8 mouse cellular contexts compared by ENCODE assay signal in the genomic region with DNA sequence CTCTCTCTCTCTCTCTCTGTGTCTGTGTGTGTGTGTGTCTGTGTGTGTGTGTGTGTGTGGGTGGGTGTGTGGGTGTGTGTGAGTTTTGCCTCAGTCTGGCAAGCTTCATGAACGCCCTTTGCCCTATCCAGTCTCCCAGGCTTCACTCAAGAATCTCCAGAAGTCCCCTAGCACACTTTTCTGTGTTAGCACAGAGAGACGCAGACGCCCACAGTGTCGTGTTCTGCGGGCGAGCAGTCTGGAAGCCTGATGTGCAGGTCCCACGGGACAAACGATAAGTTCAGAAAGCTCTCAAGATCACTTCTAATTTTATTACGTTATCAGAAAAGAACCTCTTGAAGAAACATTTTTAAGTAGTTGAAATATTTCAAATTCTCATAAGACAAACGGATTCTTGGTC. TPM values are rescaled to one million over a fixed set of nuclear protein-coding genes. Genes with fewer than 3 reads are reported as not detected.
A peak's percentile ranks its signal among the peaks of the same experiment; 100 is the strongest.
DNase-seq lines count a peak whose midpoint lies in the region; ATAC-seq and TF ChIP-seq lines count a peak whose summit lies in the region.

No protein-coding gene starts in this region.

- ATAC-seq in forebrain, embryonic 14.5 days = no peak
- no peak for ATAC-seq in intestine, embryonic 16.5 days
- no peak for ATAC-seq in liver, postnatal 0 days

- H3K4me2 ChIP-seq in forebrain, embryonic 14.5 days (ENCODE audit: low read length) = peak overlapping the region; percentile 87
- H3K4me2 ChIP-seq in intestine, embryonic 16.5 days (ENCODE audit: low read depth, low read length) = peak overlapping the region; percentile 96
- H3K4me2 ChIP-seq in liver, postnatal 0 days (ENCODE audit: low read depth, low read length) = peak overlapping the region; percentile 99

- H3K36me3 ChIP-seq in ES-Bruce4 (ENCODE audit: control insufficient read depth, insufficient read depth, low read length, poor library complexity, severe bottlenecking) = no peaks in the 10 kb centered on the region
- H3K36me3 ChIP-seq in forebrain, embryonic 14.5 days (ENCODE audit: control insufficient read depth, insufficient read depth, low read length) = no peaks in the 10 kb centered on the region
- H3K36me3 ChIP-seq in intestine, embryonic 16.5 days (ENCODE audit: control insufficient read depth, insufficient read depth, low read length) = no peaks in the 10 kb centered on the region
- no peaks in the 10 kb centered on the region for H3K36me3 ChIP-seq in liver, postnatal 0 days (replicated peaks; ENCODE audit: insufficient read depth, low read length)

- H3K9ac ChIP-seq in ES-Bruce4 (ENCODE audit: low read depth, poor library complexity, severe bottlenecking) = no peak overlapping the region
- peak overlapping the region; percentile 68; the same call in 1 of the 2 replicates for H3K9ac ChIP-seq in forebrain, embryonic 14.5 days (ENCODE audit: low read length)
- peak overlapping the region; percentile 85 for H3K9ac ChIP-seq in intestine, embryonic 16.5 days (ENCODE audit: low read depth, low read length)
- H3K9ac ChIP-seq in liver, postnatal 0 days (replicated peaks) = peak overlapping the region; percentile 71

- H3K27me3 ChIP-seq in ES-Bruce4 (ENCODE audit: control insufficient read depth, insufficient read depth, low read length, poor library complexity, severe bottlenecking) = 0 out of 2 replicates have a peak, but pooled peaks cover 5% of the 10 kb centered on the region
- peaks cover 20% of the 10 kb centered on the region for H3K27me3 ChIP-seq in forebrain, embryonic 14.5 days (replicated peaks; ENCODE audit: control insufficient read depth, insufficient read depth, low read length)
- peaks cover 5% of the 10 kb centered on the region for H3K27me3 ChIP-seq in intestine, embryonic 16.5 days (replicated peaks; ENCODE audit: control insufficient read depth, insufficient read depth, low read length)
- no peaks in the 10 kb centered on the region for H3K27me3 ChIP-seq in liver, postnatal 0 days (ENCODE audit: insufficient read depth, low read length)

- no peaks in the 10 kb centered on the region for H3K9me3 ChIP-seq in ES-Bruce4 (replicated peaks; ENCODE audit: control insufficient read depth, insufficient read depth, low read length, poor library complexity, severe bottlenecking)
- H3K9me3 ChIP-seq in forebrain, embryonic 14.5 days (replicated peaks; ENCODE audit: control insufficient read depth, low read length) = no peaks in the 10 kb centered on the region
- no peaks in the 10 kb centered on the region for H3K9me3 ChIP-seq in intestine, embryonic 16.5 days (ENCODE audit: control insufficient read depth, low read length)
- H3K9me3 ChIP-seq in liver, postnatal 0 days (ENCODE audit: low read length) = no peaks in the 10 kb centered on the region

- TF ChIP-seq EP300 in ES-Bruce4 (IDR thresholded peaks at IDR 0.05; ENCODE audit: insufficient read depth, low read depth, low read length) = no peak
- no peak for TF ChIP-seq EP300 in liver, postnatal 0 days (IDR thresholded peaks at IDR 0.05; ENCODE audit: low read depth)

- TF ChIP-seq CTCF in ES-Bruce4 (IDR thresholded peaks at IDR 0.05; ENCODE audit: low read depth, low read length) = no peak
- no peak for TF ChIP-seq CTCF in liver, postnatal 0 days (IDR thresholded peaks at IDR 0.05; ENCODE audit: low read depth)

- H3K4me1 ChIP-seq in ES-Bruce4 (ENCODE audit: control insufficient read depth, insufficient read depth, low read length) = peaks cover 2% of the 10 kb centered on the region
- peaks cover 29% of the 10 kb centered on the region for H3K4me1 ChIP-seq in forebrain, embryonic 14.5 days (ENCODE audit: control insufficient read depth, insufficient read depth, low read length)
- H3K4me1 ChIP-seq in intestine, embryonic 16.5 days (ENCODE audit: control insufficient read depth, insufficient read depth, low read length) = peaks cover 27% of the 10 kb centered on the region
- H3K4me1 ChIP-seq in liver, postnatal 0 days (ENCODE audit: insufficient read depth) = peaks cover 51% of the 10 kb centered on the region

- DNase-seq in gastrocnemius, adult 18-20 months (ENCODE audit: low spot score) = peak; percentile 57
- no peak for DNase-seq in gastrocnemius, postnatal 10 days
- DNase-seq in forebrain, embryonic 14.5 days (ENCODE audit: low spot score) = no peak
- DNase-seq in liver, postnatal 0 days = peak; percentile 40
- DNase-seq in right cerebral cortex, postnatal 25 days = peak; percentile 36
- DNase-seq in testis, postnatal 10 days (ENCODE audit: low spot score) = no peak

- no peak overlapping the region for H3K27ac ChIP-seq in ES-Bruce4 (ENCODE audit: insufficient read depth, low read length)
- H3K27ac ChIP-seq in forebrain, embryonic 14.5 days (ENCODE audit: low read depth, low read length) = peak overlapping the region; percentile 97
- peak overlapping the region; percentile 93; the same call in 1 of the 2 replicates for H3K27ac ChIP-seq in intestine, embryonic 16.5 days (ENCODE audit: low read length)
- H3K27ac ChIP-seq in liver, postnatal 0 days (ENCODE audit: low read depth) = peak overlapping the region; percentile 96

- H3K4me3 ChIP-seq in ES-Bruce4 (ENCODE audit: low read depth, low read length) = 0 out of 2 replicates have a peak overlapping the region, but pooled peaks have one; percentile 15
- H3K4me3 ChIP-seq in forebrain, embryonic 14.5 days (ENCODE audit: low read depth, low read length) = peak overlapping the region; percentile 69
- peak overlapping the region; percentile 75 for H3K4me3 ChIP-seq in intestine, embryonic 16.5 days (ENCODE audit: low read length)
- peak overlapping the region; percentile 87 for H3K4me3 ChIP-seq in liver, postnatal 0 days (ENCODE audit: low read depth, low read length)

- 10% methylated on average over 10 of the region's 10 CpGs for WGBS in forebrain, embryonic 14.5 days
- 8% methylated on average over 10 of the region's 10 CpGs for WGBS in intestine, embryonic 16.5 days
- 13% methylated on average over 10 of the region's 10 CpGs for WGBS in liver, postnatal 0 days (ENCODE audit: insufficient replicate concordance)

- TF ChIP-seq POLR2A in ES-Bruce4 (IDR thresholded peaks at IDR 0.05; ENCODE audit: insufficient read depth, low read length) = no peak

RNA-seq across cellular contexts. Expression of gene Gadd45g, which starts 1.4 kb away (rescaled TPM):
- 100 to 1,000 TPM in 1 of 2 experiments, 10 to 100 TPM in 1; 43.0 to 114 TPM for total RNA-seq in gastrocnemius, adult 18-20 months (2021)
- 10 to 100 TPM in 1 of 2 experiments, 1 to 10 TPM in 1; 8.5 to 33.5 TPM for total RNA-seq in gastrocnemius, postnatal 10 days (2021)
- 6.4 and 9.6 TPM in 2 replicates for polyA plus RNA-seq in ES-Bruce4 (2011; ENCODE audit: insufficient read depth, insufficient read length, low read depth, missing spikeins)
- polyA plus RNA-seq in forebrain, embryonic 14.5 days (2014; fragmentation: Nextera tagmentation; extraction: Ambion mirVana) = 112 and 132 TPM in 2 replicates
- 36.4 and 40.8 TPM in 2 replicates for polyA plus RNA-seq in intestine, embryonic 16.5 days (2015; fragmentation: Nextera tagmentation; extraction: Ambion mirVana)
- 16.3 and 20.6 TPM in 2 replicates for polyA plus RNA-seq in liver, postnatal 0 days (2015; fragmentation: Nextera tagmentation; extraction: Ambion mirVana)

RNA-seq across cellular contexts. Expression of gene Sema4d, which starts 51.5 kb away (rescaled TPM):
- 100 to 1,000 TPM; 118 to 125 TPM for total RNA-seq in gastrocnemius, adult 18-20 months (2021)
- 100 to 1,000 TPM; 125 to 130 TPM for total RNA-seq in gastrocnemius, postnatal 10 days (2021)
- polyA plus RNA-seq in ES-Bruce4 (2011; ENCODE audit: insufficient read depth, insufficient read length, low read depth, missing spikeins) = 22.9 and 24.6 TPM in 2 replicates
- 12.7 and 22.1 TPM in 2 replicates for polyA plus RNA-seq in forebrain, embryonic 14.5 days (2014; fragmentation: Nextera tagmentation; extraction: Ambion mirVana)
- 5.7 and 5.9 TPM in 2 replicates for polyA plus RNA-seq in intestine, embryonic 16.5 days (2015; fragmentation: Nextera tagmentation; extraction: Ambion mirVana)
- 2.9 and 3.9 TPM in 2 replicates for polyA plus RNA-seq in liver, postnatal 0 days (2015; fragmentation: Nextera tagmentation; extraction: Ambion mirVana)

Comparison
In these comparisons a context has a peak if more than half of its experiments do, and no peak if none do; other contexts are left out.
1. DNase-seq: peak in gastrocnemius, adult 18-20 months (single experiment), liver, postnatal 0 days (single experiment) and right cerebral cortex, postnatal 25 days (single experiment); none in gastrocnemius, postnatal 10 days (single experiment), forebrain, embryonic 14.5 days (single experiment) and testis, postnatal 10 days (single experiment).
2. H3K4me3 ChIP-seq: peak in every context shown above with its lines; median percentile 87 in liver, postnatal 0 days; 75 in intestine, embryonic 16.5 days; 69 in forebrain, embryonic 14.5 days; 15 in ES-Bruce4.
3. Peak in every context shown above with its lines, with median percentiles within 50 percentile points of each other: H3K4me2 ChIP-seq.